Mouse (Mus musculus) G1E (cell line): Measurements from ENCODE around the gene Pde6d. TPM values are rescaled to one million over a fixed set of nuclear protein-coding genes. Genes with fewer than 3 reads are reported as not detected.
A peak's percentile ranks its signal among the peaks of the same experiment; 100 is the strongest.

Source experiments
- ATAC-seq: 2 replicates; pipeline ENCODE4 v1.8.0; 2016; ENCODE audit warnings: mild to moderate bottlenecking; ENCODE audit not compliant: insufficient number of reproducible peaks, poor library complexity, low FRiP score, severe bottlenecking; ENCODE audit errors: extremely low read depth
- DNase-seq: peaks from one replicate; pipeline ENCODE4 v3.0.0; 2012; ENCODE audit warnings: low spot score
- H3K27me3 ChIP-seq: 2 replicates; pipeline ENCODE4 v1.6.1; 2012; ENCODE audit warnings: mild to moderate bottlenecking, low read length, inconsistent platforms; ENCODE audit not compliant: insufficient read depth
- H3K36me3 ChIP-seq: replicated peaks from 2 replicates; pipeline ENCODE3; 2012; ENCODE audit warnings: mild to moderate bottlenecking, inconsistent platforms
- H3K4me1 ChIP-seq: 2 replicates; pipeline ENCODE4 v1.6.1; 2012; ENCODE audit warnings: low read depth, low read length, inconsistent platforms, mixed read lengths; ENCODE audit not compliant: insufficient read depth
- H3K4me3 ChIP-seq: 2 replicates; pipeline ENCODE4 v1.5.1; 2012; ENCODE audit warnings: low read depth, mild to moderate bottlenecking, inconsistent platforms, low read length, moderate library complexity, mixed read lengths
- H3K9me3 ChIP-seq: replicated peaks from 2 replicates; pipeline ENCODE4 v1.6.1; 2012; ENCODE audit warnings: inconsistent platforms
- CTCF ChIP-seq: IDR thresholded peaks from 2 replicates; pipeline ENCODE4 v1.5.1; 2012; ENCODE audit warnings: low read depth, low read length, inconsistent platforms, mixed read lengths
- GATA1 ChIP-seq: IDR thresholded peaks from 2 replicates; pipeline ENCODE4 v1.6.1; 2012; ENCODE audit warnings: borderline replicate concordance, low read length, inconsistent platforms, mixed read lengths
- GATA2 ChIP-seq: IDR thresholded peaks from 2 replicates; pipeline ENCODE4 v1.6.1; 2012; ENCODE audit warnings: low read depth, low read length, inconsistent platforms, borderline replicate concordance
- POLR2AphosphoS5 ChIP-seq: IDR thresholded peaks from 2 replicates; pipeline ENCODE4 v1.6.1; 2012; ENCODE audit warnings: low read depth, low read length, inconsistent platforms; ENCODE audit not compliant: insufficient replicate concordance
- TAL1 ChIP-seq: conservative IDR thresholded peaks from 2 replicates; pipeline ENCODE4 v1.6.1; 2012; ENCODE audit warnings: low read depth, low read length, inconsistent platforms, mixed read lengths
- polyA plus RNA-seq: library from polyadenylated mRNA; stranded (reverse); fragments of >175 nt; gene quantifications from 2 replicates; pipeline ENCODE4 v1.2.3, GENCODE M21; 2012
- total RNA-seq, 2 experiments: library from RNA; stranded (forward) in 1 of 2; stranded (reverse) in 1 of 2; fragments of 200-1000 nt in 1 of 2; fragments of >200 nt in 1 of 2; fragmentation: Nextera tagmentation in 1 of 2; gene quantifications; 2 replicates each; pipeline ENCODE4 v1.2.3; 2014 to 2017

Gene Pde6d
- total RNA-seq (2014; fragmentation: Nextera tagmentation), result 82.7 and 83.8 TPM in 2 replicates
- total RNA-seq (2017), result 21.8 and 23.4 TPM in 2 replicates
- 56.7 and 72.3 TPM in 2 replicates for polyA plus RNA-seq

- Histone ChIP-seq H3K9me3 (no peaks in the 10 kb centered on the region), H3K27me3 (no peaks in the 10 kb centered on the region), H3K4me3 (peak within 1 kb of the TSS; percentile 78), H3K36me3 (peaks cover 33% of the 10 kb centered on the region), H3K4me1 (peaks cover 43% of the 10 kb centered on the region)
- peak; percentile 91 for ATAC-seq
- DNase-seq, result peak; percentile 99
- TF ChIP-seq TAL1, result no peak
- TF ChIP-seq GATA1, result no peak
- no peak; the same call in 1 of the 2 replicates for TF ChIP-seq POLR2AphosphoS5
- TF ChIP-seq CTCF, result no peak
- no peak for TF ChIP-seq GATA2
These were observed at the start of gene Pde6d, which contains the start of gene Cops7b for GRCm38 (mm10) chr1:86582451-86583096. TSS of gene Pde6d (minus strand) at chr1:86582629. TSS of gene Cops7b (plus strand) at chr1:86582904.

GRCm38 (mm10) chr1:86630527-86630926, 48.1 kb upstream of the Pde6d start:
- TF ChIP-seq POLR2AphosphoS5, result no peak
- TF ChIP-seq GATA1, result no peak
- no peak for TF ChIP-seq GATA2
- TF ChIP-seq CTCF, result no peak
- no peak for TF ChIP-seq TAL1
- Histone ChIP-seq H3K4me3 (no peak overlapping the region), H3K36me3 (no peaks in the 10 kb centered on the region), H3K4me1 (peaks cover 19% of the 10 kb centered on the region), H3K9me3 (no peaks in the 10 kb centered on the region), H3K27me3 (peaks cover 20% of the 10 kb centered on the region)
- no peak; the same call in 1 of the 2 replicates for ATAC-seq
- no peak for DNase-seq

GRCm38 (mm10) chr1:86629936-86630335, 47.5 kb upstream of the Pde6d start:
- Histone ChIP-seq H3K4me1 (peaks cover 19% of the 10 kb centered on the region), H3K9me3 (no peaks in the 10 kb centered on the region), H3K4me3 (no peak overlapping the region), H3K27me3 (peaks cover 24% of the 10 kb centered on the region), H3K36me3 (no peaks in the 10 kb centered on the region)
- DNase-seq (no peak), ATAC-seq (no peak)
- TF ChIP-seq GATA1, result no peak
- no peak for TF ChIP-seq GATA2
- TF ChIP-seq TAL1, result no peak
- TF ChIP-seq POLR2AphosphoS5, result no peak
- no peak for TF ChIP-seq CTCF

- Histone ChIP-seq H3K27me3 (peaks cover 31% of the 10 kb centered on the region), H3K36me3 (no peaks in the 10 kb centered on the region), H3K4me1 (peaks cover 19% of the 10 kb centered on the region), H3K9me3 (no peaks in the 10 kb centered on the region), H3K4me3 (no peak overlapping the region)
- no peak for DNase-seq
- ATAC-seq, result no peak
- TF ChIP-seq POLR2AphosphoS5 (no peak), GATA2 (no peak), TAL1 (no peak), GATA1 (no peak), CTCF (no peak)
These were observed 45.8 kb upstream of the Pde6d start for GRCm38 (mm10) chr1:86628270-86628669.

DNA sequence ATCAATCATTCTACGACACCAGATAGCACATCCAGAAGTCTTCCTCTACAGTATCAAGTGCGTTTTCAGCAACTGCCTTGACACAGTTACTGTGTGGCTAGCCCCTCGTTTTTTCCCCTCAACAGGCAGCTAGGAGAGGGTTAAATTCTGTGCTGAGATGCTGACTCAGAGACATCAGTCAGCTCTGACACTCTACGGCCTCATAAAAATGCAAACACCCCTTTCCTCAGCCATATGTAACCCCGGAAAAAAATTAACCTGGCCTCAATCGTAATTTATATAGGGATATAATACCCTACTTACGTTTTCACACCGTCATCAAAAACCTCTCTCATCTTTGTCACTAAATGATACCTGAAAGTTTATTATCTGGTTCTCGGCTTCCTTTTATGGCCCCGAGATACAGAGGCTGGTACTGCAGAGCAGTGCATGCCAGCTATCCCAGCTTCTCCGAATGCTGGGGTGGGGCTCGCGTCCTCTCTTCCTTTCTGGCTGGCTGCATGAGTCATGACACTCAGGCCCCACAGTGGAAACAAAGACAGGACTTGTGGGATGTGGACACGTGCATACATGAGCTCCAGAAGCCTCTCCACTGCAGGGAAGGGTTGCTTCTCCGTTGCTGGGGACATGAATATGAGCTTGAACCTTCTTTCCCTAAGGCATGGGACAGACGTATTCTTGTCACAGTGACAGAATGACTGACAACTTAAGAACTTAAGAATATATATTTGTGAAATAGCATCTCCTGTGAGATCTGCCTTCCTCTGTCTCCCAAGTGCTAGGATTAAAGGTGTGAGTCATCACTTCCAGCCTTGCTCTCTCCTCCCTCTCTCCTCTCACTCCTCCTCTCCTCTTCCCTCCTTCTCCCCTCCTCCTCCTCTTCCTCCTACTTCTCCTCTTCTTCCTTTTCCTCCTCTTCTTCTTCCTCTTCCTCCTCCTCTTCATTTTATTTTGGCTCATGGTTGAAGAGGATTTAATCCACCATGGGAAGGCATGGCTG, 40.9 kb upstream of the Pde6d start:
- Histone ChIP-seq H3K9me3 (no peaks in the 10 kb centered on the region), H3K4me3 (no peak overlapping the region), H3K27me3 (peaks cover 22% of the 10 kb centered on the region), H3K36me3 (no peaks in the 10 kb centered on the region), H3K4me1 (no peaks in the 10 kb centered on the region)
- ATAC-seq, result no peak
- TF ChIP-seq GATA2 (no peak), TAL1 (no peak), POLR2AphosphoS5 (no peak), GATA1 (no peak), CTCF (no peak)
- DNase-seq, result no peak

DNA sequence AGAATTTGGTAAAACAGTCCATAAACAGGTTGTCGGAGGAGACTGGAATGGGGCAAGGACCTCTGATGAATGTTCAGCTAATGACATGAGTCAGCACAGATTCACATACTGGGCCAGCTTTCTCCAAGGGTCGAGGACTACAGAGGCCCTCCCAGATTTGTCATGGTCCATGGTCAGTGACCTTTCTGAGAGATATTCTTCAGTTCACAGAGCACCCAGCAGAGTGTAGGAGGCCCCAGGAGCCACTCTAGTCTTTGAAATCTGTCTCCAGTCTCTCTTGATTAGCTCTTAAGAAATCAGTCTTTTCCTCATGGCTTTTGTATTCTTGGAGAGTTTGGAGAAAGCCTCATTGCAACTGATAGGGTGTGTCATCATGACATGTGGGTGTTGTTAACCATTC, 39.9 kb upstream of the Pde6d start:
- no peak for ATAC-seq
- TF ChIP-seq POLR2AphosphoS5 (no peak), GATA2 (no peak), GATA1 (no peak), CTCF (no peak), TAL1 (no peak)
- no peaks in the 10 kb centered on the region for H3K36me3 ChIP-seq

More for the DNA sequence above, 39.9 kb upstream of the Pde6d start:
- DNase-seq, result no peak
- Histone ChIP-seq H3K27me3 (peaks cover 20% of the 10 kb centered on the region), H3K9me3 (no peaks in the 10 kb centered on the region), H3K4me1 (no peaks in the 10 kb centered on the region), H3K4me3 (no peak overlapping the region)
